Mouse (Mus musculus) large intestine, adult 2 months (tissue): ENCODE results near the gene Npr3. TPM values are rescaled to one million over a fixed set of nuclear protein-coding genes. Genes with fewer than 3 reads are reported as not detected.

Source experiments
- DNase-seq: peaks from one replicate; pipeline ENCODE4 v3.0.0-alpha.2; 2012; ENCODE audit warnings: low read depth, low spot score
- WGBS: fragments of 180-500 bp; shearing (Covaris S2); methylation state at CpG from one replicate; pipeline ENCODE4 v1.1.7; 2018; 5-methylcytosine and 5-hydroxymethylcytosine counted together
- polyA plus RNA-seq: library from polyadenylated mRNA; depleted of rRNA; stranded (reverse); fragments of >200 nt; gene quantifications from 2 replicates; pipeline ENCODE4 v1.2.3, GENCODE M21; 2012; rRNA removed

The Npr3 gene
- polyA plus RNA-seq, 1 experiment: 0.74 TPM

DNA sequence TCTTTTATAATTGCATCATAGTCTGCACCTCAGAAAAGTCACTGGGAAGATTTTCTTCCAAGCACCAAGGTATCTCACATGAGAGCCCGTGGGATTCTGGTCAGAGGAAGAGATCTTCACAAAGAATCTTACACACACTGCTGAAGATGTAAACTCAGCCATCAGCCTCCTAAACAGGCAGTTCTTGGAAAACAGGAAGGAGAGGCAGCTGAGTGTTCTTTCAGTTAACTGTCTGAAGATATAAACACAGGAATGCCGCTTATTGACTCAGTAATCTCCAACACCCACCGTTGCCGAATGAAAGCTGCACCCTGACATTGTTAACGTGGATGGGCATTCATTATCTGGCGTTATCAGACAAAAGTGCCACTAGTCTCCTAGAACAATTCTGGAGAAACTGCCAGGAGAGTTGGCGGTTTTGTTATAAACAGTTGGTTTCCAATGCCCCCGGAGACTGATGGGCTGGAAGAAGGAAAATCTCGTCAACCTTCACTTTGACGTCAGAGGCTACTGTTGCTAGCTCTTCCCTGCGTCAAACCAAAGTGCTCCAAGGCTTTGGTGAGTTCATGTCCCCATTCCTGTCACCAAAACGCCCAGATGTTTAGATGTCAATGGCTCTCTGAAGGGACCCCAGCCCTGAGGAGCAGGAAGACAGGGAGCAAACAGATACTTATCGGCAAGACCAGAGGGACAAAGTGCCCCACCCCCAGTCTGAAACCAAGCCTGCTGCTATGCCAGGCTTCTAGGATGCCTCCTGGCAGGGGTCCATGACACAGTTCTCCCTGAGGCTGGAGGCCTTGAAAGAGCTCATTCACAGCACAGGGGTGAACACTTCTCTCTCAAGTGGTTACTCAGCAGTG lies 105.0 kb downstream of the Npr3 start:
- no peak for DNase-seq
- WGBS: 25% methylated on average over 13 of the region's 13 CpGs

DNA sequence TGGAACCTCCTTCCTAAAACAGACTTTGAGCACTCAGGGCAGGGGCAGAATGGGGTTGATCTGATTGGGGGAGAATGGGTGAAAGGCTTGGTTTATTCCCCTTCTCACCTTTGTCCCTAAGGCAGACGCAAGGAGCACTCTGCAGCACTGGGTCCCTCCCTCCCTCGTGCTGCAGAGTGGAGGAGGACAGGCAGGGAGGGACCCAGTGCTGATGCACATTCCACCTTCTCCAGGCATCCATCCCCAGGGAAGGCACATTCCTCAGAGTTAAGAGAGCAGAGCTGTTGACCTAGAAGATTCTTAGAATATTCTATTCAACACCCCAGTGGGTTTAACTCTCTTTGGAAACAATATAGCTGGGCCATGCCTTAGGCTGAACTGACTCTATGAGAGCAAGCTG lies 112.5 kb downstream of the Npr3 start:
- no peak for DNase-seq
- WGBS: 32% methylated on average over 2 of the region's 2 CpGs

Other genes starting within 250 kb of the Npr3 start
- gene Sub1, start 89.7 kb upstream of the Npr3 start, polyA plus RNA-seq: 7.5 and 9.0 TPM in 2 replicates
- gene Zfr, start 210.5 kb upstream of the Npr3 start, polyA plus RNA-seq: 33.7 and 66.2 TPM in 2 replicates